Mouse (Mus musculus) gastrocnemius, postnatal 10 days (tissue): Measurements from ENCODE around the gene Ccr2. TPM values are rescaled to one million over a fixed set of nuclear protein-coding genes. Genes with fewer than 3 reads are reported as not detected.
"Not testable (repeated sequence)": the region's sequence is repeated elsewhere in the genome, so short reads cannot be mapped to it uniquely, and the experiment has no call there.

ENCODE experiments used
- DNase-seq: peaks from one replicate; pipeline ENCODE4 v3.0.0; 2021; ENCODE audit warnings: mixed read lengths
- long read RNA-seq, 2 experiments: library from polyadenylated mRNA; stranded (forward); transcript quantifications; one replicate each; pipeline ENCODE4 v2.0.0; 2021
- total RNA-seq, 2 experiments: library from RNA; stranded (reverse); gene quantifications; 2 replicates each; pipeline ENCODE4 v1.2.3; 2021

Ccr2 gene
- 1 to 10 TPM in 1 of 2 experiments, under 1 TPM in 1; 0.82 to 1.6 TPM for total RNA-seq
- long read RNA-seq, experiment 1, result 0 reads
- long read RNA-seq, experiment 2, result 0 reads

DNA sequence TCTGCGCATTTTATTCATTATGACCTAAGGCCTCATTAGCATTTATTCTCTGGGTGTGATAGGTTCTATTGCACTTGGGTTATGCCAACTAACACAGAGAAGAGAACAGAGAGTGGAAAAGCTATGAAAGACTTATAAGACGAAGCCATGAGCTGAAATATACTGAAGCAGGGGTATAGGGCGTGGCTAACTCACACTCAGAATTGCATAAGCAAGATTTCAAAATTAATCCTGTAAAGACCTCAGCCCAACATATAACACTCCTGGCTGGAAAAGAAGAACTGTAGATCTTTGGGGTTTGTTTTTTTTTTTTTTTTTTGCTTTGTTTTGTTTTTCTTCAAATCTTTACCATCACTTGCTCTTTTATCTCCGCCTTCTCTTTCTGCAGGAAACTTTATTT is at the start of gene Ccr2:
Ccr2 (plus strand) TSS at position 228 of the 400 bp plus-strand sequence.
- DNase-seq, result no peak

DNA sequence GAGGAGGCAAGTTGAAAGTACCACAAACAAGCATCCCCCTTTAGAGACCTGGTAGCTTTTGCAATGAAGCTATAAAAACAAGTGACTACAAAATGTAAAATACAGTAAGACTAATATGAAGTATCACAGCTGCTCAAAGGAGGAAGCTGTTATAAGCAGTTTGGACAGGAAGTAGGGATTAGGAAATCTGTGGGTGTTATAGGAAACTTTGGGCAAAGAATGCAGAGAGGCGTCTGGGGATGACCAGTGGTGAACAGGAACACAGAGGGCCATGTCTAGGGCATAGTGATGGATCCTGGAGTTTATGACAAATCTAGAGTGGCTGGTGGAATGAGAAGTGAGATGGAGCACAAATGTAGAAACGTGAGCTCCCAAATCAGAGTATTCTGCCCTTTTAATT is 48.2 kb upstream of the Ccr2 start:
- DNase-seq, result no peak

DNA sequence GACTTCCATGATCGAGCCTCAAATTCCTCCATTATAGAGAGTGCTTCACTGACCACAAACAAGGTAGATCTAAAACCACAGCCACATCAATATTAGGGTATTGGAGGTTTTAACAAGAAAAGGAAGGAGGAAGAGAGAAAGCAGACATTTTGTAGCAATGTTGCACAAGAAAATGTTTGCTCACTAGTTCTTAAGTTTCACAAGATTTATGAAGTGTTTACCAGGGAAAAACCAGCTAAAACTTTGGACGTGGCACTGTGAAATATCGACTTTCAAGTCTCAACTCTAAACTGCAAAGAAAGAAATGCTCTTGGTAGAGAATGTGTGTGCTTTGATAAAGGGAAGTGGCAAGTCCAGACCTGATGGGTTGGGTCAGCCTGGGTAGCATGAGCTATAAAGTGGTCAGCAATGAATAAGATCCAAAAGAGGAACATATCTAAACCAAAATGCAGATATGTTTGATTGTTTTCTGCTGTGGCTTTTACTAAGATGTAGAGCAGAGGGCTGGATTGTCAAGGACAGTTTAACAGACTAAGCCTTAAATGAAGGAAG is 45.5 kb upstream of the Ccr2 start:
- no peak for DNase-seq

- DNase-seq, result no peak
Measured at GRCm38 (mm10) chr9:124059660-124060352, 41.9 kb upstream of the Ccr2 start.

GRCm38 (mm10) chr9:124061474-124062432 is 40.0 kb upstream of the Ccr2 start:
- DNase-seq, result not testable (repeated sequence)

DNA sequence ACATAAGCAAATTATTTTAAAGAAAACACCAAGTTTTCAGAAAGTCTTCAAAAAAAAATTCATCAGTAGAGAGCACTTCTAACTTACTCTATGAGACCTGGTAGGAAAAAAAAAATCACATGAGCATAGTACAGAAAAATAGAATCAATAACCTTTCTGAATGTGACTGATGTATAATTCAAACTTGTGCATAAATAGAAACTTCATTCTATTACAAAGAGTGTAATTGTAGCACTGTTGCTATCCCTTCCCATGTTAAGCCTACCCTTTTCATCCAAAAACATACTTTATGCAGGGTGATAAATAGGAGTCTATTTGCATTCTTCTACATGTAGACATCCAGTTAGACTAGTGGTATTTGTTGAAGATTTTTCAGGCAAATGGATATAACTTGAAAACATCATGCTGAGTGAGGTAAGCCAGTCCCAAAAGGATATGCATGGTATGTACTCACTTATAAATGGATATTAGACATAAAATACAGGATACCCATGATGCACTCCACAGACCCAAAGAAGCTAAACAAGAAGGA is 35.1 kb upstream of the Ccr2 start:
- no peak for DNase-seq

GRCm38 (mm10) chr9:124068098-124069058 is 33.4 kb upstream of the Ccr2 start:
- DNase-seq, result no peak

GRCm38 (mm10) chr9:124071506-124071905 is 30.2 kb upstream of the Ccr2 start:
- DNase-seq, result no peak

GRCm38 (mm10) chr9:124079803-124080202 is 21.9 kb upstream of the Ccr2 start:
- DNase-seq, result no peak

DNA sequence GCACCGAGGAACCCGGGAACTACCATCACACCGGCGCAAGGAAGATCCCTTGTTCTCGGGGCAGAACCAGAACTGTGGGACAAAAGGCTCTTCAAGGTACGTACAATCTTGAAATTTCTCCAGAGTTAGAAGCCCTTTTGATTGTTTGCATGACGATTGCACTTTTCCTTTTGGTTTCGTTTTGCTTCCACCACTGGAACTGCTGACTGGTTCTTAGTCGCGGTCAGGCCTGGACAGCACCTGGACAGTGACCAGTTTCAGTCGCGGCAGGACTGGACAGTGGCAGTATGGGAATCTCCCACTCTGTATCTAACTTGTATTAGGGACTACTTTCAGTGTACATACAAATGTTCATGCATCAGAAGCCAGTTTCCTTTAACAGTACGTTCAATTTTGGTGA is 21.3 kb upstream of the Ccr2 start:
- DNase-seq, result not testable (repeated sequence)

DNA sequence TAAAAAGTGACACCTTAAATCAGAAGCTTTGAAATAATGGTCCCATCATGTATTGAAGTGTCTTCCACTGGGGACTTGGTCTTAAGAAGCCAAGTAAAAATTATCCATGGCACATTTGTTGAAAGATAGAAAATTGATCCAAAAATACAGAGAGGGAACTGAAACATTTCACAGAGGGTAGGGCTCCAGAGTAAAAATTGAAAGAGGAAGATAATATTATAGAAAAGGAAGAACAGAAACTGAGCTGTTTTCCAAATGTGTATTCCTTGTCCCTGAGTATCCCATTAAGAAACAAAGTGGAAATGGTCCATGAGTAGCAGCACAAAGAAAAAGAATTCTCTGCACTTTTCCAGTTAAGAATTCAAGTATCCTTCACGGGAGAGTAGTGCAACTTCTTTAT is 11.3 kb upstream of the Ccr2 start:
- no peak for DNase-seq

- DNase-seq, result no peak
Measured at GRCm38 (mm10) chr9:124099127-124099526, 2.6 kb upstream of the Ccr2 start.

GRCm38 (mm10) chr9:124100357-124100756 is 1.4 kb upstream of the Ccr2 start:
- DNase-seq, result no peak

GRCm38 (mm10) chr9:124103199-124103598 is 1.4 kb downstream of the Ccr2 start:
- DNase-seq, result no peak

DNA sequence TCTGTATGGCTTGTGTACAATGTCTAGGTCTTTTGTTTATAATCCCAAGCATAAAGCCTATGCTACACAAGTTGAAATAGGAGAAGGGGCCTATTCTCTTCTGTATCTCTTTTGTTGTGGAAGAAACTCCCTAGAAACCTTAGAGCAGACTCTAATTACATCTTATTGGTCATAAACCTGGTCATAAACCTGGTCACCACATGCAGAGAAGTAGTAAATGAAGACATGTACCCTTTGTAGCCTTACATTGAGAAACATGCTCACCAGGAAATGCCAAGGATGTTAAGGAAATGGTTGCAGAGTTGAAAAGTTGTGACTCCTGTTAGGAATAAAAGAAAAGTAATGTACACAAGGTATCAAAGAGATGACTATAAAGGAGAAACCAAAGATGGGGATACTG is 3.4 kb downstream of the Ccr2 start:
- no peak for DNase-seq

- no peak for DNase-seq
Measured at GRCm38 (mm10) chr9:124107232-124107631, 5.5 kb downstream of the Ccr2 start.

- DNase-seq, result no peak
Measured at GRCm38 (mm10) chr9:124108356-124109127, 6.8 kb downstream of the Ccr2 start.

DNA sequence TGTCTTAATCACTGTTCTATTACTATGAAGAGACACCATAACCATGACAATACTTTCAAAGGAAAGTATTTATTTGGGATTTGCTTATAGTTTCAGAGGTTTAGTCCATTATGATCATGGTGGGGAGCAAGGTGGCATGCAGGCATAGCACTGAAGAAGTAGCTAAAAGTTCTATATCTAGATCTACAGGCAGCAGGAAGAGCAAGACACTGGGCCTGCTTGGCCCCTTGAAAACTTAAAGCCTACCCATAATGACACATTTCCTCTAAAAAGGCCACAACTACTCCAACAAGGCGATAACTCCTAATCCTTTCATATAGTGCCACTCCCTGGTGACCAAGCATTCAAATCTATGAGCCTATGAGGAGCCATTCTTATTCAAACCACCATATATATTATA is 10.2 kb downstream of the Ccr2 start:
- DNase-seq, result no peak

DNA sequence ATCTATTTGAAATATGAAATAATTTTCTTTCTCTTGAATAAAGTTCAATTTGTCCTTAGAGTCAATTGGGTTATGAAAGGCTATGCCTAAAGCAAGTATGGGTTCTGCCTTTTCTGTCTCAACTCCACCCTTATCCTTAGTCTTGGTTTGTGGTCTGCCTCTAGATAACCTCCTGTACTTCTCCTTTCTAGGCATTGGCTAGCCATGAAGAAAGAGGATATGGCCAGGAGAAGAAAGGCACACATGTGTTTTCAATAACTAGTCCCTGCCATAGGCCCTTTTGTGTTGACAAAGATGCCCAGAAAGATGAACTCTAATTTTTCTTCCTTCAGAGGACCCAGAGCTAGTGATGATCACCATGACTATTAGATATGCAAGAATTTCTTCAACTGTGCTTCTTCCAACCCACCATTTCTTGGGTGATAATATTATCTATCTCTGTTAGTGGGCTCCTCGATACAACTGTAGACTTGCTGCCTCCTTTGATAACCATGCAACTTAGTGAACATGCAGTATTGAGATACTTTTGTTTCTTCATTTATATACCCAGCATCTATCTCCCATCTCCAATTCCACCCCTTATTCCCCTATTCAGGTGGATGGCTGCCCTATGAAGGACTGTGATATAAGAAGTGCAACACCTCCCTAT is 11.0 kb downstream of the Ccr2 start:
- DNase-seq, result no peak

GRCm38 (mm10) chr9:124113777-124114176 is 12.0 kb downstream of the Ccr2 start:
- no peak for DNase-seq
